Mouse (Mus musculus) intestine, postnatal 0 days (tissue): ENCODE results near the gene Krtap19-2. TPM values are rescaled to one million over a fixed set of nuclear protein-coding genes. Genes with fewer than 3 reads are reported as not detected.

Experiments used
- ATAC-seq: fragments of 200-750 bp; cut with Nextera tagmentation; 2 replicates; pipeline ENCODE4 v1.8.0; 2017; ENCODE audit warnings: mild to moderate bottlenecking, moderate TSS enrichment, moderate library complexity
- H3K27ac ChIP-seq: fragments of 300-500 bp; sonication (generic); 2 replicates; pipeline ENCODE4 v1.5.1; 2014; ENCODE audit warnings: mild to moderate bottlenecking, low read depth, low read length, moderate library complexity
- H3K27me3 ChIP-seq: fragments of 300-500 bp; sonication (generic); replicated peaks from 2 replicates; pipeline ENCODE4 v1.6.1; 2014; ENCODE audit warnings: low read length, mixed read lengths; ENCODE audit not compliant: control insufficient read depth, insufficient read depth
- H3K36me3 ChIP-seq: fragments of 300-500 bp; sonication (generic); 2 replicates; pipeline ENCODE4 v1.6.1; 2014; ENCODE audit warnings: mild to moderate bottlenecking, moderate library complexity; ENCODE audit not compliant: control insufficient read depth, insufficient read depth
- H3K4me1 ChIP-seq: fragments of 300-500 bp; sonication (generic); replicated peaks from 2 replicates; pipeline ENCODE4 v1.6.1; 2014; ENCODE audit warnings: antibody characterized with exemption, low read length, mixed read lengths; ENCODE audit not compliant: control insufficient read depth, insufficient read depth
- H3K4me2 ChIP-seq: fragments of 300-500 bp; sonication (generic); replicated peaks from 2 replicates; pipeline ENCODE4 v1.6.1; 2014; ENCODE audit warnings: low read depth, mild to moderate bottlenecking, moderate library complexity
- H3K4me3 ChIP-seq: fragments of 300-500 bp; sonication (generic); 2 replicates; pipeline ENCODE4 v1.5.1; 2014; ENCODE audit warnings: low read depth, low read length
- H3K9ac ChIP-seq: fragments of 300-500 bp; sonication (generic); 2 replicates; pipeline ENCODE4 v1.6.1; 2014; ENCODE audit warnings: mild to moderate bottlenecking, low read depth, low read length
- H3K9me3 ChIP-seq: fragments of 300-500 bp; sonication (generic); 2 replicates; pipeline ENCODE4 v1.6.1; 2016; ENCODE audit warnings: mixed run types; ENCODE audit not compliant: control insufficient read depth
- CTCF ChIP-seq: sonication (generic); IDR thresholded peaks from 2 replicates; pipeline ENCODE4 v1.5.1; 2016; ENCODE audit warnings: low read depth, mild to moderate bottlenecking, control low read depth, antibody characterized with exemption, moderate library complexity
- WGBS: fragments of 180-500 bp; shearing (Covaris S2); extraction: QIAGEN DNeasy Blood & Tissue Kit; methylation state at CpG from one replicate; pipeline ENCODE4 v1.1.7; 2014; 5-methylcytosine and 5-hydroxymethylcytosine counted together
- polyA plus RNA-seq: library from polyadenylated mRNA; unstranded; fragments of >200 nt; fragmentation: Nextera tagmentation; extraction: Ambion mirVana; gene quantifications from 2 replicates; pipeline ENCODE4 v1.2.1, GENCODE M21; 2015

Gene Krtap19-2
- polyA plus RNA-seq, 1 experiment from 2014 or later = not detected

DNA sequence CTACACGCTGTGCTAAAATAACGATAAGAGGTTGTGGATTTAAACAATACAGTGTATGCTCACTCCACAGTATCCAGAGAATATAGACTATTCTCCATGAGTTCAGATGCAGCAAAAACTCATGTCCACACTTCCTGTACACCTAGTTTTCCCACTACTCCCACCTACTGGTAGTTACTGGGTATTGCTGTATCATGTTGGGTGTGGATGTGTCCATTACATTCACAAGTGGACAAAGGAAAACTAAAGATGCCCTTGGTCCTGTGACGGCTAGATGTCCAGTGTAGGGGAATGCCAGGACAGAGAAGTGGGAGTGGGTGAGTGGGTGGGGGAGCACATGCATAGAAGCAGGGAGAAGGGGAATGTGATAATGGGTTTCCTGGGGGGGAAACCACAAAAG, 50.3 kb downstream of the Krtap19-2 start:
- ATAC-seq = no peak
- no peaks in the 10 kb centered on the region for H3K9me3 ChIP-seq
- H3K4me1 ChIP-seq = no peaks in the 10 kb centered on the region
- TF ChIP-seq CTCF = peak; percentile 81
- WGBS = 81% methylated on average over 3 of the region's 3 CpGs
- H3K27ac ChIP-seq = no peak overlapping the region
- H3K4me3 ChIP-seq = no peak overlapping the region
- no peak overlapping the region for H3K4me2 ChIP-seq
- no peaks in the 10 kb centered on the region for H3K36me3 ChIP-seq
- H3K27me3 ChIP-seq = no peaks in the 10 kb centered on the region
- H3K9ac ChIP-seq = no peak overlapping the region

Other genes starting within 250 kb of the Krtap19-2 start
- not detected in 2 replicates for gene 2310079G19Rik, start 246.6 kb downstream of the Krtap19-2 start, polyA plus RNA-seq
- gene Krtap26-1, start 226.5 kb downstream of the Krtap19-2 start, polyA plus RNA-seq = 0.37 and 2.0 TPM in 2 replicates
- gene Krtap27-1, start 202.6 kb downstream of the Krtap19-2 start, polyA plus RNA-seq = not detected in 2 replicates
- not detected in 2 replicates for gene 2310061N02Rik, start 166.3 kb downstream of the Krtap19-2 start, polyA plus RNA-seq
- gene Krtap13-1, start 145.4 kb downstream of the Krtap19-2 start, polyA plus RNA-seq = not detected in 2 replicates
- not detected in 2 replicates for gene Krtap13, start 122.6 kb downstream of the Krtap19-2 start, polyA plus RNA-seq
- not detected in 2 replicates for gene 2310034C09Rik, start 115.4 kb downstream of the Krtap19-2 start, polyA plus RNA-seq
- not detected in 2 replicates for gene 2310057N15Rik, start 100.1 kb downstream of the Krtap19-2 start, polyA plus RNA-seq
- not detected in 2 replicates for gene Gm5965, start 96.4 kb downstream of the Krtap19-2 start, polyA plus RNA-seq
- gene Gm20741, start 62.0 kb downstream of the Krtap19-2 start, polyA plus RNA-seq = not detected in 2 replicates
- gene Krtap15, start 54.1 kb downstream of the Krtap19-2 start, polyA plus RNA-seq = not detected in 2 replicates
- gene Krtap14, start 48.1 kb downstream of the Krtap19-2 start, polyA plus RNA-seq = not detected in 2 replicates
- gene Krtap19-1, start 4.9 kb downstream of the Krtap19-2 start, polyA plus RNA-seq = not detected in 2 replicates
- gene Krtap19-3, start 3.8 kb upstream of the Krtap19-2 start, polyA plus RNA-seq = not detected in 2 replicates
- gene Krtap19-4, start 10.8 kb upstream of the Krtap19-2 start, polyA plus RNA-seq = not detected in 2 replicates
- gene Krtap19-5, start 22.2 kb upstream of the Krtap19-2 start, polyA plus RNA-seq = not detected in 2 replicates
- not detected in 2 replicates for gene Krtap19-9b, start 58.0 kb upstream of the Krtap19-2 start, polyA plus RNA-seq
- gene Krtap16-3, start 88.6 kb upstream of the Krtap19-2 start, polyA plus RNA-seq = not detected in 2 replicates
- not detected in 2 replicates for gene Krtap22-2, start 136.5 kb upstream of the Krtap19-2 start, polyA plus RNA-seq
- gene Gm10229, start 141.0 kb upstream of the Krtap19-2 start, polyA plus RNA-seq = not detected in 2 replicates
- gene Krtap6-1, start 157.4 kb upstream of the Krtap19-2 start, polyA plus RNA-seq = not detected in 2 replicates
- gene Gm10228, start 167.2 kb upstream of the Krtap19-2 start, polyA plus RNA-seq = not detected in 2 replicates
- gene Krtap6-5, start 173.6 kb upstream of the Krtap19-2 start, polyA plus RNA-seq = not detected in 2 replicates
- not detected in 2 replicates for gene 1110025L11Rik, start 189.7 kb upstream of the Krtap19-2 start, polyA plus RNA-seq
- gene Krtap6-3, start 209.7 kb upstream of the Krtap19-2 start, polyA plus RNA-seq = not detected in 2 replicates